Mouse (Mus musculus) right cerebral cortex, postnatal 36 days (tissue): ENCODE results near the gene Cyp4x1.

Experiments
- DNase-seq, 2 experiments: peaks; one replicate each; pipeline ENCODE4 v3.0.0; 2022; ENCODE audit warnings: low spot score in 2 of 2, mixed read lengths in 1 of 2

Gene Cyp4x1

GRCm38 (mm10) chr4:115056921-115057673 lies 77.0 kb downstream of the Cyp4x1 start:
- DNase-seq = no peak

- no peak for DNase-seq
Observed at GRCm38 (mm10) chr4:115056371-115056920, 77.6 kb downstream of the Cyp4x1 start, which contains the start of gene Tal1. Gene Tal1 (plus strand): TSS chr4:115056426.
